In the genomic region with DNA sequence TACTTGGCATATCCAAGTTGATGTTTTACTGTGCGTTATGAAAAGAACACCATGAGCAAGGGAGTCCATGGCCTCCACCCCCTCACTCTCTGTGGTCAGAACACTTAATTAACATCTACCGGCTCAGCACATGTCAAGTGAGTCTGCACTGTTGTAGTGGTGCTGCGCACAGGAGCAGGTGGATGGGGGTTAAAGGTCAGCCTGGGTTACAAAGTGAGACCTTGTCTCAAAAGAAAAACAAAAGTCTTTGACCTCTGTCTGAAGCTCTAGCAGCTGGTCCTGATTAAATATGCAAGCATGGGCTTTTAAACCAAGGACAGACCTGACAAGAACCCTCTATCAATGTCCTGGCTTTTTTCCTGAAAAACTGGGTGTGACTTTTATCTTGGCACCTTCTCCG, we compare ENCODE assay signal across 30 mouse cellular contexts. TPM values are rescaled to one million over a fixed set of nuclear protein-coding genes. Genes with fewer than 3 reads are reported as not detected.
DNase-seq lines count a peak whose midpoint lies in the region; ATAC-seq lines count a peak whose summit lies in the region.
"Had no signal": no experiment of that assay in that cellular context is flagged by ENCODE, and none has a peak within 500 bp of the region (broad histone marks: within the 10 kb centered on the region; RNA-seq: fewer than 3 reads in every experiment).

No protein-coding gene starts in this region.

- 52% methylated on average over 4 of the region's 4 CpGs for WGBS in midbrain, embryonic 10.5 days
- 47% methylated on average over 4 of the region's 4 CpGs for WGBS in midbrain, embryonic 11.5 days
- 82% methylated on average over 4 of the region's 4 CpGs for WGBS in heart, embryonic 10.5 days

- peak; percentile 30 for DNase-seq in midbrain, embryonic 10.5 days (ENCODE audit: low spot score)
- no peak for DNase-seq in midbrain, embryonic 11.5 days (ENCODE audit: low spot score, missing footprints)
- peak; percentile 83 for DNase-seq in R1 (ENCODE audit: low read depth, low spot score)
- peak; percentile 43 for DNase-seq in embryo, embryonic 11 days
- DNase-seq in yolk sac, embryonic 10.5 days (ENCODE audit: low spot score): peak; percentile 60
- DNase-seq in testis, postnatal 14 days (ENCODE audit: low spot score): no peak
- DNase-seq in heart, embryonic 10.5 days (ENCODE audit: low spot score): no peak
- DNase-seq: adrenal gland, postnatal 25 days; B cell, adult 2 months; cerebellum, adult 11-12 months; cerebellum, postnatal 10 days; gastrocnemius, postnatal 36 days; heart, postnatal 14 days; kidney, adult 2 months; kidney, postnatal 36 days; left cerebral cortex, postnatal 4 days; right cerebral cortex, postnatal 25 days; thymus, adult 18-20 months; thymus, postnatal 25 days had no signal

- no peak overlapping the region for H3K4me2 ChIP-seq in midbrain, embryonic 11.5 days
- H3K4me2 ChIP-seq: forebrain, embryonic 13.5 days; intestine, embryonic 15.5 days; limb, embryonic 15.5 days; liver, embryonic 15.5 days; lung, embryonic 15.5 days; midbrain, embryonic 13.5 days; stomach, embryonic 15.5 days had no signal

- no peaks in the 10 kb centered on the region for H3K27me3 ChIP-seq in midbrain, embryonic 10.5 days (ENCODE audit: low read depth, poor library complexity, severe bottlenecking)
- no peaks in the 10 kb centered on the region for H3K27me3 ChIP-seq in midbrain, embryonic 11.5 days (ENCODE audit: control insufficient read depth, insufficient read depth, low read length)
- no peaks in the 10 kb centered on the region for H3K27me3 ChIP-seq in heart, embryonic 10.5 days (ENCODE audit: insufficient read depth, poor library complexity, severe bottlenecking)
- H3K27me3 ChIP-seq: forebrain, embryonic 13.5 days; intestine, embryonic 15.5 days; limb, embryonic 15.5 days; liver, embryonic 15.5 days; lung, embryonic 15.5 days; midbrain, embryonic 13.5 days; Patski; stomach, embryonic 15.5 days had no signal

- H3K4me1 ChIP-seq in midbrain, embryonic 10.5 days: peaks cover 29% of the 10 kb centered on the region
- H3K4me1 ChIP-seq in midbrain, embryonic 11.5 days (ENCODE audit: control insufficient read depth, insufficient read depth, low read length): peaks cover 10% of the 10 kb centered on the region; the same call in 1 of the 2 replicates
- H3K4me1 ChIP-seq in heart, embryonic 10.5 days: peaks cover 6% of the 10 kb centered on the region

- no peak overlapping the region for H3K9ac ChIP-seq in midbrain, embryonic 11.5 days (ENCODE audit: low read length)
- H3K9ac ChIP-seq: forebrain, embryonic 13.5 days; intestine, embryonic 15.5 days; limb, embryonic 15.5 days; liver, embryonic 15.5 days; lung, embryonic 15.5 days; midbrain, embryonic 13.5 days; stomach, embryonic 15.5 days had no signal

- no peak overlapping the region for H3K27ac ChIP-seq in midbrain, embryonic 10.5 days (replicated peaks)
- H3K27ac ChIP-seq in midbrain, embryonic 11.5 days (ENCODE audit: low read depth, low read length): no peak overlapping the region
- H3K27ac ChIP-seq in heart, embryonic 10.5 days: no peak overlapping the region
- H3K27ac ChIP-seq: forebrain, embryonic 13.5 days; hindbrain, postnatal 0 days; intestine, embryonic 15.5 days; layer of hippocampus, adult 2 months; limb, embryonic 15.5 days; liver, embryonic 15.5 days; lung, embryonic 15.5 days; midbrain, embryonic 13.5 days; stomach, embryonic 15.5 days had no signal

- peaks cover 30% of the 10 kb centered on the region for H3K36me3 ChIP-seq in midbrain, embryonic 10.5 days
- peaks cover 5% of the 10 kb centered on the region; the same call in 1 of the 2 replicates for H3K36me3 ChIP-seq in midbrain, embryonic 11.5 days (ENCODE audit: control insufficient read depth, insufficient read depth, low read length)
- peaks cover 30% of the 10 kb centered on the region for H3K36me3 ChIP-seq in heart, embryonic 10.5 days

- H3K4me3 ChIP-seq in midbrain, embryonic 10.5 days: no peak overlapping the region
- H3K4me3 ChIP-seq in midbrain, embryonic 11.5 days (ENCODE audit: low read depth, low read length): no peak overlapping the region
- no peak overlapping the region for H3K4me3 ChIP-seq in heart, embryonic 10.5 days
- H3K4me3 ChIP-seq: erythroblast, embryonic 14.5 days; forebrain, embryonic 13.5 days; intestine, embryonic 15.5 days; layer of hippocampus, adult 2 months; limb, embryonic 15.5 days; liver, embryonic 15.5 days; lung, embryonic 15.5 days; midbrain, embryonic 13.5 days; stomach, embryonic 15.5 days had no signal

- 0 out of 2 replicates have a peak, but pooled peaks cover 7% of the 10 kb centered on the region for H3K9me3 ChIP-seq in midbrain, embryonic 10.5 days (replicated peaks)
- no peaks in the 10 kb centered on the region for H3K9me3 ChIP-seq in midbrain, embryonic 11.5 days (ENCODE audit: control insufficient read depth, low read length)
- H3K9me3 ChIP-seq in heart, embryonic 10.5 days: no peaks in the 10 kb centered on the region
- H3K9me3 ChIP-seq: forebrain, embryonic 13.5 days; intestine, embryonic 15.5 days; limb, embryonic 15.5 days; liver, embryonic 15.5 days; lung, embryonic 15.5 days; stomach, embryonic 15.5 days had no signal

- ATAC-seq in midbrain, embryonic 11.5 days (ENCODE audit: low FRiP score): no peak
- ATAC-seq: forebrain, embryonic 13.5 days; hindbrain, postnatal 0 days; intestine, embryonic 15.5 days; midbrain, embryonic 13.5 days; Patski had no signal

RNA-seq across cellular contexts. Expression of a gene that starts 2.6 kb away (rescaled TPM):
- polyA plus RNA-seq in midbrain, embryonic 10.5 days (2016; fragmentation: Nextera tagmentation; extraction: Ambion mirVana): 2.8 and 3.2 TPM in 2 replicates
- polyA plus RNA-seq in midbrain, embryonic 11.5 days (2014; fragmentation: Nextera tagmentation; extraction: Ambion mirVana): 3.1 and 3.4 TPM in 2 replicates
- polyA plus RNA-seq in heart, embryonic 10.5 days (2016; fragmentation: Nextera tagmentation; extraction: Ambion mirVana): 3.1 and 3.9 TPM in 2 replicates

Comparison
In these comparisons a context has a peak if more than half of its experiments do, and no peak if none do; other contexts are left out.
1. DNase-seq: peak in midbrain, embryonic 10.5 days (single experiment), R1 (single experiment), embryo, embryonic 11 days (single experiment) and yolk sac, embryonic 10.5 days (single experiment); none in midbrain, embryonic 11.5 days (single experiment), testis, postnatal 14 days (single experiment) and heart, embryonic 10.5 days (single experiment).